Mouse (Mus musculus) liver, embryonic 14.5 days (tissue): ENCODE measurements around the gene Evpl. TPM values are rescaled to one million over a fixed set of nuclear protein-coding genes. Genes with fewer than 3 reads are reported as not detected.

ENCODE experiments used
- ATAC-seq: fragments of 200-750 bp; cut with Nextera tagmentation; 2 replicates; pipeline ENCODE4 v1.8.0; 2017; ENCODE audit warnings: moderate number of reproducible peaks, mild to moderate bottlenecking, moderate library complexity; ENCODE audit not compliant: insufficient read depth
- DNase-seq, 3 experiments: peaks; one replicate each; pipeline ENCODE4 v3.0.0-alpha.2; 2012 to 2013; ENCODE audit warnings: low read depth in 3 of 3, low spot score in 3 of 3
- H3K27ac ChIP-seq: fragments of 300-500 bp; sonication (generic); 2 replicates; pipeline ENCODE4 v1.5.1; 2014; ENCODE audit warnings: moderate library complexity, mild to moderate bottlenecking, control low read depth, inconsistent platforms
- H3K27me3 ChIP-seq: fragments of 300-500 bp; sonication (generic); 2 replicates; pipeline ENCODE4 v1.6.1; 2014; ENCODE audit warnings: mild to moderate bottlenecking, low read length, moderate library complexity; ENCODE audit not compliant: control insufficient read depth, insufficient read depth
- H3K36me3 ChIP-seq: fragments of 300-500 bp; sonication (generic); replicated peaks from 2 replicates; pipeline ENCODE4 v1.6.1; 2014; ENCODE audit warnings: low read depth; ENCODE audit not compliant: control insufficient read depth, insufficient read depth
- H3K4me1 ChIP-seq, 2 experiments: fragments of 200-500 bp in 1 of 2; fragments of 300-500 bp in 1 of 2; sonication (generic) in 1 of 2; replicated peaks; 2 replicates each; pipeline ENCODE4 v1.6.1; 2012 to 2014; ENCODE audit warnings: antibody characterized with exemption in 1 of 2, inconsistent platforms in 1 of 2, low read length in 1 of 2; ENCODE audit not compliant: control insufficient read depth in 2 of 2, insufficient read depth in 2 of 2
- H3K4me2 ChIP-seq: fragments of 300-500 bp; sonication (generic); 2 replicates; pipeline ENCODE4 v1.6.1; 2014; ENCODE audit warnings: low read depth, mild to moderate bottlenecking, control low read depth, moderate library complexity
- H3K4me3 ChIP-seq, 2 experiments: fragments of 200-500 bp in 1 of 2; fragments of 300-500 bp in 1 of 2; sonication (generic) in 1 of 2; 2 replicates each; pipeline ENCODE4 v1.5.1; 2012 to 2014; ENCODE audit warnings: low read depth in 2 of 2, low read length in 2 of 2, mild to moderate bottlenecking in 2 of 2, control low read depth in 1 of 2, inconsistent platforms in 1 of 2, moderate library complexity in 1 of 2; ENCODE audit not compliant: insufficient read depth in 1 of 2
- H3K9ac ChIP-seq: fragments of 300-500 bp; sonication (generic); replicated peaks from 2 replicates; pipeline ENCODE4 v1.6.1; 2014; ENCODE audit warnings: mild to moderate bottlenecking, control low read depth, moderate library complexity
- H3K9me3 ChIP-seq: fragments of 300-500 bp; sonication (generic); 2 replicates; pipeline ENCODE4 v1.6.1; 2016; ENCODE audit warnings: low read length, mixed read lengths; ENCODE audit not compliant: control insufficient read depth
- CTCF ChIP-seq: IDR thresholded peaks from 2 replicates; pipeline ENCODE4 v1.5.1; 2016; ENCODE audit warnings: antibody characterized with exemption, low read depth, control low read depth
- EP300 ChIP-seq: IDR thresholded peaks from 2 replicates; pipeline ENCODE4 v1.6.1; 2016; ENCODE audit warnings: antibody characterized with exemption, low read depth
- WGBS: fragments of 180-500 bp; shearing (Covaris S2); extraction: QIAGEN DNeasy Blood & Tissue Kit; methylation state at CpG from one replicate; pipeline ENCODE4 v1.1.7; 2014; ENCODE audit not compliant: insufficient replicate concordance; 5-methylcytosine and 5-hydroxymethylcytosine counted together
- polyA plus RNA-seq, 2 experiments: library from polyadenylated mRNA; depleted of rRNA in 1 of 2; stranded (reverse) in 1 of 2; unstranded in 1 of 2; fragments of >200 nt; fragmentation: Nextera tagmentation in 1 of 2; extraction: Ambion mirVana in 1 of 2; gene quantifications; 2 replicates each; pipeline versions ENCODE4 v1.2.1 to v1.2.3; 2012 to 2014

Evpl gene
- polyA plus RNA-seq, 2 experiments, result 0.04 to 0.09 TPM

DNA sequence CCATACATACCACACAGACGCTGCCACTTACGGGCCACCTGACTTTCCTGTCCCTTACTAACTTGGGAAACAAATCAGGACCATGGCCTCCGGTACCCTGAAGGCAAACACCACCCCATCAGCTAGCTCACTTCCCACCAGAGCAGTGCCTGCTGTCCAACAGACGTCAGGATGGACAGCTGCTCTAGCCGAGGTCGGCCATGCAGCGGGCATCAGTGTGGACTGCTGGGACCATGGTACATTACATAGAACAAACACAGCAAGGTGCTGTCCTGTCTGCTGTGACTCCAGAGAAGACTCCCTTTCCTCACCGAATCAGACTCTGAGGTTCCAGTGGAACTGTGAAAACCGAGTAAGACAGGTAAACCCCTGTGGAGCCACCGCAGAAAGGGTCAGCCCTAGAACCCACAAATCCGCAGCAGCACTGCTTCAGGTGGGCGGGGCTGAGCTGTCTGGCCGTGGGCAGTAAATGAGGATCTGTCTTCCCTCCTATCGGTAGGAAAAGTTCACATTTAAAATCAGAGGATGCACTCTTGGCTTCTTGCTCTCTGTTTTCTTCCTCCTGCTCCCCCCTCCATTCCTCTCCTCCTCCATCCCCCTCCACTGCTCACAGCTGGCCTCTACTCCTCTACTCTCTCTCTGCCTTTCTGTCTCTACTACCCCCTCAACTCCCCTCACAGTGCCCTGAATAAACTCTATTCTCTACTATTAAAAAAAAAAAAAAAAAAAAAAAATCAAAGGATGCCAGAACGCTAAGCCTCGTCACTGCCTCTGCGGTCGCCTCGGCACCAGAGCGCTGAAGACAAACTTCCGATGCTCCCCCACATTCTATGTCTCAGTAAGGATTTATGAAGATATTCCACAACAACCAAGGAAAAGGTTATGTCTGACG lies 17.5 kb upstream of the Evpl start:
- DNase-seq (no peak), ATAC-seq (no peak)
- no peaks in the 10 kb centered on the region for H3K27me3 ChIP-seq
- H3K4me3 ChIP-seq, result no peak overlapping the region
- WGBS, result 58% methylated on average over 22 of the region's 22 CpGs
- no peaks in the 10 kb centered on the region for H3K9me3 ChIP-seq
- no peak overlapping the region for H3K4me2 ChIP-seq
- TF ChIP-seq CTCF (no peak), EP300 (no peak)
- H3K27ac ChIP-seq, result no peak overlapping the region
- no peaks in the 10 kb centered on the region for H3K4me1 ChIP-seq
- peaks cover 58% of the 10 kb centered on the region for H3K36me3 ChIP-seq
- H3K9ac ChIP-seq, result no peak overlapping the region

DNA sequence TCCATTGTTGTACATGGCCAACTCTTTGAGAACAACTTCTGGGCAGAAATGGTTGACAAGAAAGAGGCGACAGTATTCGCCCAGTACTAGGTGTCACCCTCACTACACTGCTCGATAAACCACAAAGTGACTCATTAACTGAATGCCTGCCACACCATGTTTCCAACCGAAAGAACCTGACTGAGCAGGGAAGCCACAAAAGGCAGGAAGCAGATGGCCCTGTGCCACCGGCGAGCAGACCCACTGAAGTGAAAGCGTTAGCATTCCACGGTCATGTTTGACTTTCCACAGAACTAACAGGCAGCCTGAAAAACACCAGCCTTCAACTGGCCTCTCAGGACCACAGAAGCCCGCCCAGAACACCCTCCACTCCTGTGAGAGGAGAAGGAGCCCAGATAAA lies 16.8 kb upstream of the Evpl start:
- Histone ChIP-seq H3K4me1 (no peaks in the 10 kb centered on the region), H3K4me3 (no peak overlapping the region), H3K9ac (no peak overlapping the region), H3K36me3 (peaks cover 58% of the 10 kb centered on the region), H3K4me2 (no peak overlapping the region), H3K9me3 (no peaks in the 10 kb centered on the region), H3K27me3 (no peaks in the 10 kb centered on the region), H3K27ac (no peak overlapping the region)
- WGBS, result 32% methylated on average over 9 of the region's 9 CpGs
- TF ChIP-seq EP300, result no peak
- no peak for TF ChIP-seq CTCF
- ATAC-seq, result no peak
- no peak for DNase-seq

- 57% methylated on average over 3 of the region's 3 CpGs for WGBS
- H3K9me3 ChIP-seq, result no peaks in the 10 kb centered on the region
- peaks cover 62% of the 10 kb centered on the region for H3K36me3 ChIP-seq
- H3K4me3 ChIP-seq, result no peak overlapping the region
- ATAC-seq, result no peak
- no peak for TF ChIP-seq EP300
- no peak for TF ChIP-seq CTCF
- no peaks in the 10 kb centered on the region for H3K27me3 ChIP-seq
- no peak for DNase-seq
- no peak overlapping the region for H3K4me2 ChIP-seq
- no peak overlapping the region for H3K27ac ChIP-seq
- no peaks in the 10 kb centered on the region for H3K4me1 ChIP-seq
- H3K9ac ChIP-seq, result no peak overlapping the region
Measured at GRCm38 (mm10) chr11:116253076-116253600, 15.3 kb upstream of the Evpl start.

- Histone ChIP-seq H3K9ac (no peak overlapping the region), H3K4me3 (no peak overlapping the region), H3K27ac (no peak overlapping the region), H3K4me2 (no peak overlapping the region), H3K4me1 (no peaks in the 10 kb centered on the region), H3K27me3 (no peaks in the 10 kb centered on the region), H3K9me3 (no peaks in the 10 kb centered on the region), H3K36me3 (peaks cover 76% of the 10 kb centered on the region)
- DNase-seq (no peak), ATAC-seq (no peak)
- TF ChIP-seq CTCF (no peak), EP300 (no peak)
- WGBS, result 85% methylated on average over 8 of the region's 8 CpGs
Measured at GRCm38 (mm10) chr11:116250898-116251297, 13.0 kb upstream of the Evpl start.

- H3K27me3 ChIP-seq, result no peaks in the 10 kb centered on the region
- H3K4me2 ChIP-seq, result no peak overlapping the region
- no peak overlapping the region for H3K27ac ChIP-seq
- H3K36me3 ChIP-seq, result peaks cover 68% of the 10 kb centered on the region
- H3K9ac ChIP-seq, result no peak overlapping the region
- H3K4me1 ChIP-seq, result no peaks in the 10 kb centered on the region
- 81% methylated on average over 14 of the region's 14 CpGs for whole genome bisulfite sequencing
- no peak for DNase-seq
- H3K4me3 ChIP-seq, result no peak overlapping the region
- ATAC-seq, result no peak
- no peak for TF ChIP-seq EP300
- no peak for TF ChIP-seq CTCF
- H3K9me3 ChIP-seq, result no peaks in the 10 kb centered on the region
Measured at GRCm38 (mm10) chr11:116247502-116248222, 9.8 kb upstream of the Evpl start.
